Mouse (Mus musculus) stomach, postnatal 0 days (tissue): ENCODE results near the gene Slc12a4. TPM values are rescaled to one million over a fixed set of nuclear protein-coding genes. Genes with fewer than 3 reads are reported as not detected.

Experiments used
- ATAC-seq: fragments of 200-750 bp; cut with Nextera tagmentation; 2 replicates; pipeline ENCODE4 v1.8.0; 2017; ENCODE audit not compliant: low FRiP score, low TSS enrichment
- DNase-seq: peaks from one replicate; pipeline ENCODE4 v3.0.0-alpha.2; 2016; ENCODE audit warnings: low spot score
- H3K27ac ChIP-seq: fragments of 300-500 bp; sonication (generic); replicated peaks from 2 replicates; pipeline ENCODE4 v1.5.1; 2014; ENCODE audit warnings: mild to moderate bottlenecking, control low read depth
- H3K27me3 ChIP-seq: fragments of 300-500 bp; sonication (generic); 2 replicates; pipeline ENCODE4 v1.6.1; 2014; ENCODE audit warnings: low read length; ENCODE audit not compliant: control insufficient read depth, insufficient read depth
- H3K36me3 ChIP-seq: fragments of 300-500 bp; sonication (generic); 2 replicates; pipeline ENCODE4 v1.6.1; 2014; ENCODE audit warnings: low read length, mixed read lengths; ENCODE audit not compliant: control insufficient read depth, insufficient read depth
- H3K4me1 ChIP-seq: fragments of 300-500 bp; sonication (generic); replicated peaks from 2 replicates; pipeline ENCODE4 v1.6.1; 2014; ENCODE audit warnings: antibody characterized with exemption; ENCODE audit not compliant: control insufficient read depth, insufficient read depth
- H3K4me2 ChIP-seq: fragments of 300-500 bp; sonication (generic); replicated peaks from 2 replicates; pipeline ENCODE4 v1.6.1; 2014; ENCODE audit warnings: low read depth, mild to moderate bottlenecking, control low read depth, moderate library complexity
- H3K4me3 ChIP-seq: fragments of 300-500 bp; sonication (generic); 2 replicates; pipeline ENCODE4 v1.5.1; 2014; ENCODE audit warnings: low read depth, low read length, control low read depth
- H3K9ac ChIP-seq: fragments of 300-500 bp; sonication (generic); 2 replicates; pipeline ENCODE4 v1.6.1; 2014; ENCODE audit warnings: mild to moderate bottlenecking, low read length, control low read depth, mixed read lengths
- H3K9me3 ChIP-seq: fragments of 300-500 bp; sonication (generic); 2 replicates; pipeline ENCODE4 v1.6.1; 2016; ENCODE audit warnings: low read length; ENCODE audit not compliant: control insufficient read depth
- CTCF ChIP-seq: IDR thresholded peaks from 2 replicates; pipeline ENCODE4 v1.5.1; 2016; ENCODE audit warnings: antibody characterized with exemption, low read depth, mild to moderate bottlenecking, moderate library complexity
- EP300 ChIP-seq: optimal IDR thresholded peaks from 2 replicates; pipeline ENCODE3; 2016; ENCODE audit warnings: antibody characterized with exemption
- WGBS: fragments of 180-500 bp; shearing (Covaris S2); extraction: QIAGEN DNeasy Blood & Tissue Kit; methylation state at CpG from one replicate; pipeline ENCODE4 v1.1.7; 2014; 5-methylcytosine and 5-hydroxymethylcytosine counted together
- polyA plus RNA-seq: library from polyadenylated mRNA; unstranded; fragments of >200 nt; fragmentation: Nextera tagmentation; extraction: Ambion mirVana; gene quantifications from 2 replicates; pipeline ENCODE4 v1.2.1, GENCODE M21; 2015

The Slc12a4 gene
- polyA plus RNA-seq, 1 experiment from 2014 or later = 12.8 TPM

- ATAC-seq (no peak), DNase-seq (no peak)
- H3K9ac ChIP-seq = no peak overlapping the region
- TF ChIP-seq EP300 = no peak
- no peak for TF ChIP-seq CTCF
- H3K4me1 ChIP-seq = no peaks in the 10 kb centered on the region
- no peak overlapping the region for H3K4me3 ChIP-seq
- WGBS = 88% methylated on average over 4 of the region's 4 CpGs
- no peaks in the 10 kb centered on the region for H3K27me3 ChIP-seq
- no peaks in the 10 kb centered on the region for H3K9me3 ChIP-seq
- no peak overlapping the region for H3K27ac ChIP-seq
- H3K4me2 ChIP-seq = no peak overlapping the region
- H3K36me3 ChIP-seq = peaks cover 7% of the 10 kb centered on the region; the same call in 1 of the 2 replicates
Observed at GRCm38 (mm10) chr8:105956556-105956955, 9.3 kb downstream of the Slc12a4 start.

DNA sequence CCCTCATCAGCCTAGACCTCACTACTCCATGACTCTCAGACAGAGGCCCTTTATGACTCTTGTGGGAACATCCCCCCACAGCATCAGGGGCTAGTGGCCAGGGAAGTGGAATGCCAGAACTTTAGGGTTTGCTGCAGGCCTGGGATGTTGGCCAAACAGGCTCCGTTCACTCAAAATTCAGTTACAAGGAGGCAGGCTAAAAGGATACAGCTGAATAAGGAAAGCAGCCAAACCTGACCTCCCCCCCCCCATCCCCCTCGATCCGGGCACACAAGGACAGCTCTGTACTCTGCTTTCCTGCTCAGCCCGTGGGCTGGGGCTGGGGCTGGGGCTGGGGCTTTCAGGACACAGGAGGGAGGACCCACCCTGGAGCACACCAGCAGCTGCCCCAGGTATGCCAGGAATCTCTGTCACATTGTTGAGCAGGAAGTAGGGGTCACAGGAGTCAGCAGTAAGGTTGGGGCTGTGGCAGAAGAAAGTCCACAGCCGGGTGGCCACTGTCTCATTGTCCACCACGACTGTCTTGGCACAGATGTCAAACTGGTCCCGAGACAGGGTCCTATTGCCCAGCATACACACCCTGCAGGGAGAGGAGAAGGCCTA is 14.7 kb downstream of the Slc12a4 start:
- TF ChIP-seq EP300 (no peak), CTCF (no peak)
- WGBS = 30% methylated on average over 7 of the region's 7 CpGs
- H3K27ac ChIP-seq = no peak overlapping the region

GRCm38 (mm10) chr8:105949350-105949749 is 16.5 kb downstream of the Slc12a4 start:
- H3K4me1 ChIP-seq = no peaks in the 10 kb centered on the region
- DNase-seq (peak; percentile 72), ATAC-seq (peak; percentile 51)
- no peaks in the 10 kb centered on the region for H3K27me3 ChIP-seq
- no peak overlapping the region for H3K4me3 ChIP-seq
- no peaks in the 10 kb centered on the region for H3K9me3 ChIP-seq
- TF ChIP-seq CTCF (no peak), EP300 (no peak)
- H3K9ac ChIP-seq = no peak overlapping the region
- H3K36me3 ChIP-seq = peaks cover 31% of the 10 kb centered on the region
- WGBS = 52% methylated on average over 10 of the region's 10 CpGs
- H3K4me2 ChIP-seq = no peak overlapping the region
- H3K27ac ChIP-seq = no peak overlapping the region

More for the DNA sequence above, 14.7 kb downstream of the Slc12a4 start:
- Histone ChIP-seq H3K9me3 (no peaks in the 10 kb centered on the region), H3K27me3 (no peaks in the 10 kb centered on the region), H3K4me2 (no peak overlapping the region), H3K4me1 (no peaks in the 10 kb centered on the region), H3K4me3 (no peak overlapping the region), H3K9ac (no peak overlapping the region), H3K36me3 (peaks cover 20% of the 10 kb centered on the region)
- DNase-seq = no peak
- peak; percentile 25; the same call in 1 of the 2 replicates for ATAC-seq

GRCm38 (mm10) chr8:105943321-105943739 is 22.6 kb downstream of the Slc12a4 start, which contains the start of gene Lcat:
Gene Lcat, minus strand, starts transcription at chr8:105943382.
- Histone ChIP-seq H3K9me3 (no peaks in the 10 kb centered on the region), H3K27me3 (no peaks in the 10 kb centered on the region), H3K9ac (no peak within 1 kb of the TSS), H3K4me2 (no peak within 1 kb of the TSS), H3K4me1 (no peaks in the 10 kb centered on the region), H3K27ac (no peak within 1 kb of the TSS), H3K4me3 (no peak within 1 kb of the TSS), H3K36me3 (peaks cover 27% of the 10 kb centered on the region)
- ATAC-seq (peak; percentile 30; the same call in 1 of the 2 replicates), DNase-seq (no peak)
- WGBS = 76% methylated on average over 8 of the region's 8 CpGs
- TF ChIP-seq CTCF (no peak), EP300 (no peak)

- no peaks in the 10 kb centered on the region for H3K9me3 ChIP-seq
- ATAC-seq (no peak), DNase-seq (no peak)
- H3K4me3 ChIP-seq = no peak overlapping the region
- no peaks in the 10 kb centered on the region for H3K27me3 ChIP-seq
- no peaks in the 10 kb centered on the region for H3K4me1 ChIP-seq
- no peak overlapping the region for H3K9ac ChIP-seq
- no peak for TF ChIP-seq CTCF
- no peak for TF ChIP-seq EP300
- no peak overlapping the region for H3K27ac ChIP-seq
- no peak overlapping the region for H3K4me2 ChIP-seq
- H3K36me3 ChIP-seq = peaks cover 27% of the 10 kb centered on the region
- 82% methylated on average over 5 of the region's 5 CpGs for WGBS
Observed at GRCm38 (mm10) chr8:105942542-105942941, 23.4 kb downstream of the Slc12a4 start.

DNA sequence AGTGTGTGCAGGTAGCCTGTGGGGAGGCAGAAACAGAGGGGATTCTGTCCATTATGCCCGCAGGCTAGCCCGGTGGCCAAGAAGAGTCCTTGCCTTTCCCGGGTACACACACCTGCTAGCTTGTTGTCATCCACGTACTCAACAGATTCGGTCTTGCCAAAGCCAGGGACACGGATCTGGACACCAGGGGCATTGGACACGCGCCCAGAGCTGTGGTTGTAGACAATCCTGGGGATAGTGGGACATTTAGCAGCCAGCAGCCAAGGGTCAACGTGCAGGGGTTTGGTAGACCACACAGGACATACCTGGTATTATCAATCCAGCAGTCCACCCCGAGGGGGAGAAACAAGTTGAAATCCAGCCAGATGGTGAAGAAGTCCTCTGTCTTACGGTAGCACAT is 23.9 kb downstream of the Slc12a4 start:
- DNase-seq (no peak), ATAC-seq (no peak)
- no peak overlapping the region for H3K4me3 ChIP-seq

More for the DNA sequence above, 23.9 kb downstream of the Slc12a4 start:
- H3K36me3 ChIP-seq = peaks cover 26% of the 10 kb centered on the region
- no peaks in the 10 kb centered on the region for H3K4me1 ChIP-seq
- no peak overlapping the region for H3K27ac ChIP-seq
- H3K4me2 ChIP-seq = no peak overlapping the region
- no peak for TF ChIP-seq CTCF
- no peak for TF ChIP-seq EP300
- H3K27me3 ChIP-seq = no peaks in the 10 kb centered on the region
- H3K9ac ChIP-seq = no peak overlapping the region
- 95% methylated on average over 11 of the region's 11 CpGs for WGBS
- no peaks in the 10 kb centered on the region for H3K9me3 ChIP-seq
